Mouse (Mus musculus) lung, embryonic 16.5 days (tissue): ENCODE measurements around the gene Trappc13. TPM values are rescaled to one million over a fixed set of nuclear protein-coding genes. Genes with fewer than 3 reads are reported as not detected.
A peak's percentile ranks its signal among the peaks of the same experiment; 100 is the strongest.

ENCODE experiments used
- ATAC-seq: fragments of 200-750 bp; cut with Nextera tagmentation; 2 replicates; pipeline ENCODE4 v1.8.0; 2017; ENCODE audit warnings: low read depth, mild to moderate bottlenecking, moderate library complexity
- H3K27ac ChIP-seq: fragments of 300-500 bp; sonication (generic); 2 replicates; pipeline ENCODE4 v1.5.1; 2014; ENCODE audit warnings: mild to moderate bottlenecking, control low read depth, low read length
- H3K27me3 ChIP-seq: fragments of 300-500 bp; sonication (generic); 2 replicates; pipeline ENCODE4 v1.6.1; 2014; ENCODE audit warnings: low read depth, low read length, mixed read lengths; ENCODE audit not compliant: control insufficient read depth, insufficient read depth
- H3K36me3 ChIP-seq: fragments of 300-500 bp; sonication (generic); 2 replicates; pipeline ENCODE4 v1.6.1; 2014; ENCODE audit warnings: low read length; ENCODE audit not compliant: control insufficient read depth, insufficient read depth
- H3K4me1 ChIP-seq: fragments of 300-500 bp; sonication (generic); replicated peaks from 2 replicates; pipeline ENCODE4 v1.6.1; 2014; ENCODE audit warnings: low read length, mixed read lengths; ENCODE audit not compliant: control insufficient read depth, insufficient read depth
- H3K4me2 ChIP-seq: fragments of 300-500 bp; sonication (generic); 2 replicates; pipeline ENCODE4 v1.6.1; 2014; ENCODE audit warnings: low read depth, low read length, control low read depth
- H3K4me3 ChIP-seq: fragments of 300-500 bp; sonication (generic); 2 replicates; pipeline ENCODE4 v1.5.1; 2014; ENCODE audit warnings: mild to moderate bottlenecking, low read length, control low read depth
- H3K9ac ChIP-seq: fragments of 300-500 bp; sonication (generic); 2 replicates; pipeline ENCODE4 v1.6.1; 2014; ENCODE audit warnings: low read length, control low read depth
- H3K9me3 ChIP-seq: fragments of 300-500 bp; sonication (generic); 2 replicates; pipeline ENCODE4 v1.6.1; 2016; ENCODE audit warnings: low read length; ENCODE audit not compliant: control insufficient read depth
- WGBS: fragments of 180-500 bp; shearing (Covaris S2); extraction: QIAGEN DNeasy Blood & Tissue Kit; methylation state at CpG from one replicate; pipeline ENCODE4 v1.1.7; 2014; 5-methylcytosine and 5-hydroxymethylcytosine counted together
- polyA plus RNA-seq: library from polyadenylated mRNA; unstranded; fragments of >200 nt; fragmentation: Nextera tagmentation; extraction: Ambion mirVana; gene quantifications from 2 replicates; pipeline ENCODE4 v1.2.1, GENCODE M21; 2015

Trappc13 gene
- polyA plus RNA-seq, 1 experiment from 2014 or later, result 60.3 TPM

GRCm38 (mm10) chr13:104108651-104109287 is 69.5 kb downstream of the Trappc13 start:
- Histone ChIP-seq H3K27ac (peak overlapping the region; percentile 58), H3K27me3 (no peaks in the 10 kb centered on the region), H3K4me1 (0 out of 2 replicates have a peak, but pooled peaks cover 12% of the 10 kb centered on the region), H3K9ac (peak overlapping the region; percentile 80), H3K4me3 (peak overlapping the region; percentile 93), H3K9me3 (peaks cover 5% of the 10 kb centered on the region), H3K4me2 (peak overlapping the region; percentile 100), H3K36me3 (no peaks in the 10 kb centered on the region)
- under 1% methylated on average over 23 of the region's 24 CpGs for WGBS
- peak; percentile 19 for ATAC-seq

- H3K27ac ChIP-seq, result no peak overlapping the region
- H3K9ac ChIP-seq, result no peak overlapping the region
- peaks cover 6% of the 10 kb centered on the region; the same call in 1 of the 2 replicates for H3K4me1 ChIP-seq
- H3K4me3 ChIP-seq, result no peak overlapping the region
- no peaks in the 10 kb centered on the region for H3K27me3 ChIP-seq
- 85% methylated on average over 5 of the region's 5 CpGs for WGBS
- no peaks in the 10 kb centered on the region for H3K36me3 ChIP-seq
- no peak overlapping the region for H3K4me2 ChIP-seq
- ATAC-seq, result no peak
- peaks cover 6% of the 10 kb centered on the region for H3K9me3 ChIP-seq
Observed at GRCm38 (mm10) chr13:104101606-104102235, 76.5 kb downstream of the Trappc13 start.

- peaks cover 9% of the 10 kb centered on the region; the same call in 1 of the 2 replicates for H3K4me1 ChIP-seq
- no peaks in the 10 kb centered on the region for H3K27me3 ChIP-seq
- H3K9me3 ChIP-seq, result peaks cover 6% of the 10 kb centered on the region
- WGBS, result 81% methylated on average over 4 of the region's 4 CpGs
- H3K27ac ChIP-seq, result no peak overlapping the region
- H3K36me3 ChIP-seq, result no peaks in the 10 kb centered on the region
- no peak overlapping the region for H3K9ac ChIP-seq
- no peak overlapping the region for H3K4me3 ChIP-seq
- no peak overlapping the region for H3K4me2 ChIP-seq
- ATAC-seq, result no peak
Observed at GRCm38 (mm10) chr13:104100416-104100815, 77.9 kb downstream of the Trappc13 start.

GRCm38 (mm10) chr13:104097190-104097589 is 81.1 kb downstream of the Trappc13 start:
- Histone ChIP-seq H3K4me3 (no peak overlapping the region), H3K27ac (no peak overlapping the region), H3K27me3 (no peaks in the 10 kb centered on the region), H3K36me3 (no peaks in the 10 kb centered on the region), H3K4me1 (peaks cover 15% of the 10 kb centered on the region; the same call in 1 of the 2 replicates), H3K4me2 (no peak overlapping the region), H3K9me3 (no peaks in the 10 kb centered on the region), H3K9ac (no peak overlapping the region)
- peak; percentile 47 for ATAC-seq
- 44% methylated on average over 7 of the region's 7 CpGs for WGBS

- H3K36me3 ChIP-seq, result no peaks in the 10 kb centered on the region
- H3K27ac ChIP-seq, result no peak overlapping the region; the same call in 1 of the 2 replicates
- H3K27me3 ChIP-seq, result no peaks in the 10 kb centered on the region
- H3K9me3 ChIP-seq, result no peaks in the 10 kb centered on the region
- 40% methylated on average over 7 of the region's 7 CpGs for WGBS
- ATAC-seq, result peak; percentile 78
- H3K9ac ChIP-seq, result no peak overlapping the region
- H3K4me1 ChIP-seq, result peaks cover 15% of the 10 kb centered on the region; the same call in 1 of the 2 replicates
- H3K4me3 ChIP-seq, result no peak overlapping the region
- no peak overlapping the region for H3K4me2 ChIP-seq
Observed at GRCm38 (mm10) chr13:104095955-104096354, 82.3 kb downstream of the Trappc13 start.

DNA sequence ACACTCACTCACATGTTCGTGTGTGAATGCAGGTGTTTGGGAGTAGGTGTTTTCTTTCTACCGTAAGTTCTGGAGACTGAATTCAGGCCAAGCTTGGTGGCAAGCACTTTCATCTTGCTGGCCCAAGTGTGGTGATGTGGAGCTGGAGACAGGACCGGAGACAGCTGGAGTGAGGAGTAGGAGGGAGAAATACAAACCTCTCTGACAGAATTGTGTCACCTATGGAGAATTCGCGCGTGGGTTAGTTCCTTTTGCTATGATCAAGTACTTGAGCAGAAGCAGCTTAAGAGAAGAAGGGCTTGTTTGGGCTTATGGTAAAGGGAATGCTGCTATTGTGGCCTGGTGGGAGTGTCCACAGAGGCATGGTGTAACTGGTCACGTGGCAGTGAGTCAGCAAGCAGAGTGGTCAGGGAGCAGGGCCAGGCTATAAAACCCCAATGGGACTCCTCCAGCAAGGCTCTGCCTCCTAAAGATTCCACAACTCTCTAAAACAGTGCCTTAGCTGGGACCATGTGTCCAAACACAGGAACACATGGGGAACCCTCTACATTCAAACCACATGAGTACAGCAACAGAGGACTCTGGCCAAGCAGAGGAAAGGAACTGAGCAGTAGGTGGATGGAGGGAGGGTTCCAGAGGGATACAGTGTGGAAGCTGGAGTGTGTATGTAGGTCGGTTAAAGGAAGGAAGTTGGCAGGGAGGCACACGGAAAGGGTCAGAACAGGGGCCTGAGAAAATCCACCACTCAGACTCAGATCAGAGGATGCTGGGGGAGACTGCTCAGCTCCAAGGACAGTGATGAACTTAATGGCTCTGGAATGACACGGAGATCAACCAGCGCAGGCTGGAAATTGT is 83.5 kb downstream of the Trappc13 start:
- H3K9me3 ChIP-seq, result no peaks in the 10 kb centered on the region
- no peaks in the 10 kb centered on the region for H3K36me3 ChIP-seq
- H3K27me3 ChIP-seq, result no peaks in the 10 kb centered on the region
- no peak overlapping the region for H3K4me3 ChIP-seq
- H3K9ac ChIP-seq, result no peak overlapping the region
- peaks cover 15% of the 10 kb centered on the region; the same call in 1 of the 2 replicates for H3K4me1 ChIP-seq
- ATAC-seq, result peak; percentile 22; the same call in 1 of the 2 replicates
- H3K27ac ChIP-seq, result no peak overlapping the region
- WGBS, result 69% methylated on average over 11 of the region's 11 CpGs
- H3K4me2 ChIP-seq, result no peak overlapping the region

Other genes starting within 250 kb of the Trappc13 start
- 18.1 and 22.1 TPM in 2 replicates for gene Nln, start 68.9 kb downstream of the Trappc13 start, polyA plus RNA-seq
- gene Sgtb, start 68.7 kb downstream of the Trappc13 start, polyA plus RNA-seq, result 5.7 and 6.3 TPM in 2 replicates
- gene Trim23, start 328 bp upstream of the Trappc13 start, polyA plus RNA-seq, result 18.5 and 19.6 TPM in 2 replicates
- 68.5 and 79.8 TPM in 2 replicates for gene Cenpk, start 50.1 kb upstream of the Trappc13 start, polyA plus RNA-seq
- gene Ppwd1, start 50.4 kb upstream of the Trappc13 start, polyA plus RNA-seq, result 16.8 and 20.1 TPM in 2 replicates
- gene Adamts6, start 109.4 kb upstream of the Trappc13 start, polyA plus RNA-seq, result 3.6 and 3.8 TPM in 2 replicates